Mouse (Mus musculus) intestine, embryonic 15.5 days (tissue): Measurements from ENCODE around the gene Ptprk. TPM values are rescaled to one million over a fixed set of nuclear protein-coding genes. Genes with fewer than 3 reads are reported as not detected.

Experiments used
- ATAC-seq: fragments of 200-750 bp; cut with Nextera tagmentation; 2 replicates; pipeline ENCODE4 v1.8.0; 2017; ENCODE audit warnings: moderate TSS enrichment, moderate library complexity
- H3K27ac ChIP-seq: fragments of 300-500 bp; sonication (generic); 2 replicates; pipeline ENCODE4 v1.5.1; 2015; ENCODE audit warnings: mild to moderate bottlenecking, inconsistent platforms
- H3K27me3 ChIP-seq: fragments of 300-500 bp; sonication (generic); replicated peaks from 2 replicates; pipeline ENCODE4 v1.6.1; 2015; ENCODE audit warnings: inconsistent platforms
- H3K36me3 ChIP-seq: fragments of 300-500 bp; sonication (generic); 2 replicates; pipeline ENCODE4 v1.6.1; 2015; ENCODE audit warnings: inconsistent platforms
- H3K4me1 ChIP-seq: fragments of 300-500 bp; sonication (generic); replicated peaks from 2 replicates; pipeline ENCODE4 v1.6.1; 2015; ENCODE audit warnings: inconsistent platforms
- H3K4me2 ChIP-seq: fragments of 300-500 bp; sonication (generic); replicated peaks from 2 replicates; pipeline ENCODE4 v1.6.1; 2015; ENCODE audit warnings: mild to moderate bottlenecking, inconsistent platforms
- H3K4me3 ChIP-seq: fragments of 300-500 bp; sonication (generic); replicated peaks from 2 replicates; pipeline ENCODE4 v1.5.1; 2015; ENCODE audit warnings: inconsistent platforms
- H3K9ac ChIP-seq: fragments of 300-500 bp; sonication (generic); 2 replicates; pipeline ENCODE4 v1.6.1; 2015; ENCODE audit warnings: inconsistent platforms
- H3K9me3 ChIP-seq: fragments of 300-500 bp; sonication (generic); 2 replicates; pipeline ENCODE4 v1.6.1; 2016; ENCODE audit warnings: inconsistent platforms
- WGBS: fragments of 180-500 bp; shearing (Covaris S2); methylation state at CpG from one replicate; pipeline ENCODE4 v1.1.7; 2015; 5-methylcytosine and 5-hydroxymethylcytosine counted together
- polyA plus RNA-seq: library from polyadenylated mRNA; unstranded; fragments of >200 nt; fragmentation: Nextera tagmentation; extraction: Ambion mirVana; gene quantifications from 2 replicates; pipeline ENCODE4 v1.2.1, GENCODE M21; 2015

The Ptprk gene
- polyA plus RNA-seq, 1 experiment from 2014 or later = 35.6 TPM

DNA sequence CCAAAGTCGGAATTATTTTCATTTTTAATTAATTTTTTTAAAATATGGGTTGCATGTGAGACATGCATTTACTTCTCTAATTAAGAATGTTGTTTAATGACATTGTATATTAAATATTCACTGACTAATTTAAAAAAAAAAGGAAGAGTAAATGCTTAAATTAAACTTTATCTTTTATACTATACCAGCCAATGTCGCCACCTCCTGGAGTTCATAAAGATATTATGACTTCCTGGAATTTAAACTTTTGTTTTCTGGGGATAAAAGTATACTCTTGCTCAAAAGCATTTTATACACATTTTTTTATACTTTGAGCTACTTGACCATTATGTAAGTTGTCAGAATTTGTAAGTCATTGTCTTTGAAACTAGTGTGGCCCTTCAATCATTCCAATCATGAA is 477.4 kb downstream of the Ptprk start:
- Histone ChIP-seq H3K4me3 (no peak overlapping the region), H3K4me1 (no peaks in the 10 kb centered on the region), H3K4me2 (no peak overlapping the region), H3K36me3 (no peaks in the 10 kb centered on the region), H3K9me3 (no peaks in the 10 kb centered on the region), H3K27ac (no peak overlapping the region), H3K27me3 (no peaks in the 10 kb centered on the region), H3K9ac (no peak overlapping the region)
- WGBS = 90% methylated on average over 2 of the region's 2 CpGs
- ATAC-seq = no peak

DNA sequence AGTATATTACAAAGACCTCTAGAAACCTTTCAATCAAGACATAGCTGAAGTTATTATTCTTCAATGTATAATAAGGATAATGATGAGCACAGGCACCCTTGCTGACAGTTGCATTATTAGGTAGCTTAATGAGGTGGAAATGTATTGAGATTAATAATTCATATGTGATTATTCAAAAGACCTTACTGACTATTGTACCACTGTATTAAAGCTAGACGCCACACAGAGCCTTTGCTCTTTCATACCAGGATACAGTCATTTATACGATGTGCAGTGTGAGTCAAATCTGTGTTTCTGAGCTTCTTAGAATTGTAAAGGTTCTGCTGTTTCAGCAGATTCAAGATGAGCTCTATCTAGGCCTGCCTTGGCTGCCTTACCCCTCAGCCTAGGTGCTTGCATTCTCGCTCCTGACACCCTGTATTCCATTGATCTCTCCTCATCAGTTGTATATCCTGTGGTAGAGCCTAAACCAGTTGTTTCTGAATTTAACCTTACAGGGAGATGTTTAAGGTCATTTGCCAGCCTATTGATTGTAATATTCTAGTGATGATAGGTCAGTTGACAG is 489.6 kb downstream of the Ptprk start:
- no peak for ATAC-seq
- Histone ChIP-seq H3K27me3 (no peaks in the 10 kb centered on the region), H3K9ac (no peak overlapping the region), H3K9me3 (no peaks in the 10 kb centered on the region), H3K4me2 (no peak overlapping the region), H3K4me3 (no peak overlapping the region), H3K27ac (no peak overlapping the region), H3K36me3 (no peaks in the 10 kb centered on the region), H3K4me1 (no peaks in the 10 kb centered on the region)
- 97% methylated on average over 3 of the region's 3 CpGs for WGBS

DNA sequence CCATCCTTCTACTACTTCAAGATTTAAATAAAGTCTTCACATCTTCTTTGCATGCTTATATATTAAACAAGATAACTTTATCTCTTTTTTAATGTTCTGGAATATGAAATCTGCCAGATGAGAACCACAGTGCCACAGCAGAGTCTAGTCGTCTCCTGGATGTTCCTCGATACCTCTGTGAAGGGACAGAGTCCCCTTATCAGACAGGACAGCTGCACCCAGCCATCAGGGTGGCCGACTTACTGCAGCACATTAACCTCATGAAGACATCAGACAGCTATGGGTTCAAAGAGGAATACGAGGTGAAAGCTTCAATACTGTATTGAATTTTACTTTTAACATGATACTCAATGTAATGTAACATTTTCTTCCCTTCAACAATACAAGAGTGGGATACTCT is 491.8 kb downstream of the Ptprk start:
- Histone ChIP-seq H3K9ac (no peak overlapping the region), H3K9me3 (no peaks in the 10 kb centered on the region), H3K27ac (no peak overlapping the region), H3K27me3 (no peaks in the 10 kb centered on the region), H3K4me2 (no peak overlapping the region), H3K4me1 (no peaks in the 10 kb centered on the region), H3K36me3 (no peaks in the 10 kb centered on the region), H3K4me3 (no peak overlapping the region)
- 83% methylated on average over 4 of the region's 4 CpGs for WGBS
- ATAC-seq = no peak

DNA sequence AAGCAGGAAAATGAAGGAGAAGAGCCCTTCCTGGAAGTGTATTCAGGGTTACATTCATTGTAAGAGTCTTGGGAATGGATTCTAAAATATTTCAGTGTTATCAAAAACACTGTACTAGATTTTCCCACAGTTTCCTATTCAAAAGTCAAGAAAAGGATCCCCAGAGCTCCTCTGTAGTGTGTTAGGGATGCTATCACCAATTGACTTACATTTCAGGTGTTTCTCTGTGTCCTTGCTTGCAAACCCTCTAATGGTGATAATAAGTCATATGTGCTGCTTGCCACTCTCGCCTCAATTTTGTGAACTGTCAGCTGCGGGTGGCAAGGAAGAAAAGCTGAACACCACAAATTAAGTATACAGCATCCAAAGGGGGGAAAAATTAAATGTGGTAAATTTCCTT is 492.2 kb downstream of the Ptprk start:
- no peaks in the 10 kb centered on the region for H3K36me3 ChIP-seq
- WGBS = 95% methylated on average over 2 of the region's 2 CpGs
- H3K27ac ChIP-seq = no peak overlapping the region
- no peak overlapping the region for H3K4me3 ChIP-seq
- no peak overlapping the region for H3K9ac ChIP-seq
- no peaks in the 10 kb centered on the region for H3K27me3 ChIP-seq
- H3K4me2 ChIP-seq = no peak overlapping the region
- H3K9me3 ChIP-seq = no peaks in the 10 kb centered on the region
- no peak for ATAC-seq
- H3K4me1 ChIP-seq = no peaks in the 10 kb centered on the region

DNA sequence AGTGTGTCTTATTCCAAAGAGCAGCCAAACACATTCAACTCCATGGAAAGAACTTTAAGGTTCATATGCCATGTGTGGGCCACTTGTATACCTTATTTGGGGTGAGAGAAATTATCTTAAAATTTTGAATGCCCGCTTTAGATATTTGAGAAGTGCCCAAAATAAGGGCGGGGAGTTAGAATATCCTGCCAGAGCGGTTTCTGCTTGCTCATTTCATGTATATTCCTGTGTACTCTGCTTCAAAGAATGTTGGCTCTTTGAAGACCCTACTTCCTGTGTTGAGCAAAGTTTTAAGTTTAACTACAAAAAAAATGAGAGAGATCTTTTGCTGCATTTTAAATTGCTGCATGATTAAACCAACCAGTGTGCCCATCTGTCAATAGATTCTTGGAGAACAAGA is 492.8 kb downstream of the Ptprk start:
- H3K27me3 ChIP-seq = no peaks in the 10 kb centered on the region
- no peak for ATAC-seq
- no peak overlapping the region for H3K27ac ChIP-seq
- no peak overlapping the region for H3K4me2 ChIP-seq
- H3K9ac ChIP-seq = no peak overlapping the region
- H3K36me3 ChIP-seq = no peaks in the 10 kb centered on the region
- WGBS = 96% methylated on average over 3 of the region's 3 CpGs
- no peaks in the 10 kb centered on the region for H3K9me3 ChIP-seq
- no peak overlapping the region for H3K4me3 ChIP-seq
- no peaks in the 10 kb centered on the region for H3K4me1 ChIP-seq

DNA sequence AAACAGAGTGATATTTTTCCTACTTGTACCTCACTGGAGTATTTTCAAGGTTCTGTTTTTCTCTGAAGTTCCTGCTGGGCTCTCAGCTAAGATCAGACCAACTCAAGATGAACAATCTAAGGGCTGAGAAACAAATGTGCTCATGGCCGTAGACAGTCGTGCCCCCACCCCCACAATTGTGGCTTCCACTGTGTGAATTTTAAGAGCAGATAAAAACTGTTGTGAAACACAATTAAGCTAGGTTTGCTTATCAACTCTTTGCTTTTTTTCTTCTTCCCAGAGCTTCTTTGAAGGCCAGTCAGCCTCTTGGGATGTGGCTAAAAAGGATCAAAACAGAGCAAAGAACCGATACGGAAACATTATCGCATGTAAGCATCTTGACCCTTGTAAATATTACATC is 493.4 kb downstream of the Ptprk start:
- 90% methylated on average over 5 of the region's 5 CpGs for WGBS
- no peaks in the 10 kb centered on the region for H3K36me3 ChIP-seq
- H3K27ac ChIP-seq = no peak overlapping the region
- no peak overlapping the region for H3K9ac ChIP-seq
- H3K9me3 ChIP-seq = no peaks in the 10 kb centered on the region
- ATAC-seq = no peak
- H3K27me3 ChIP-seq = no peaks in the 10 kb centered on the region
- H3K4me2 ChIP-seq = no peak overlapping the region
- H3K4me1 ChIP-seq = no peaks in the 10 kb centered on the region
- H3K4me3 ChIP-seq = no peak overlapping the region

DNA sequence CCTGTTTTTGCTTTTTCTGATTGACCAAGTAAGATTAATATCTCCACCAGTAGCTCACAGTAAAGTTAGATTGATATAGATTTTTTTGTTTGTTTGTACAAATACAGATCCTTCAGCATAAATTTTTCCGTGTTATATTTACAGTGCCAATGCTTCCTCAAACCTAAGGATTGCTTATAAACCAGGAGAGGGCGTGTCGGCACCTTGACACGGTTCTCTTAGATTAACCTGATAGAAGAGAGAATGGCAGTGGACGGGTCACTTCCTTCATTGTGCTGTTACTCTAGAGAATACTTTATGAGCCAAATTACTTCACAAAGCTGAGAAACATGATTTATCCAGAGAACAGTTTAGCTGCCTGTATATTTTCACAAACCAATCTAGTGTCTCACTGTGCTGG is 505.0 kb downstream of the Ptprk start:
- Histone ChIP-seq H3K36me3 (peaks cover 5% of the 10 kb centered on the region), H3K27ac (no peak overlapping the region), H3K9me3 (no peaks in the 10 kb centered on the region), H3K27me3 (no peaks in the 10 kb centered on the region), H3K4me3 (no peak overlapping the region), H3K9ac (no peak overlapping the region), H3K4me1 (no peaks in the 10 kb centered on the region), H3K4me2 (no peak overlapping the region)
- no peak for ATAC-seq
- WGBS = 68% methylated on average over 5 of the region's 5 CpGs

DNA sequence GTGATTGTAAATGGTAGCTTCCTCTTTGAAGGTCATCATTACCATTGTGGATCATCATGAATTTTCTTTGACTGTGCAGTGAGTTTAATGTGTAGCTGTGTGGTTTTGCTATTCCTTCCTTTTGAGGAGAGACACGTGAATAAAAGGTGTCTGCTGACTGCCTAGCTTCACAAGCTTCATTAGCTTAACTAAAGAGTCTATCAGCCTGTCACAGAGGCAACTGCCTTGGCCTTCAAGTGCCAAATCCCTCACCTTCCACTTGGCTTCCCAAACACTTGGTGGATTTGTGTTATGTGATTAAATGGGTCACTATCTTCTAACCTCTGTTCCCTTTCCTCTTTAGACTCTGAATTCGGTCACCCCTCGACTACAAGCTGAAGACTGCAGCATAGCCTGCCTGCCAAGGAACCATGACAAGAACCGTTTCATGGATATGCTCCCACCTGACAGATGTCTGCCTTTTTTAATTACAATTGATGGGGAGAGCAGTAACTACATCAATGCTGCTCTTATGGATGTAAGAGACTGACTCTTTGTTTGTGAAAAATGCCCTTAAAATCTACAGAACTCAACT is 512.0 kb downstream of the Ptprk start:
- Histone ChIP-seq H3K27ac (no peak overlapping the region), H3K36me3 (peaks cover 3% of the 10 kb centered on the region), H3K4me1 (no peaks in the 10 kb centered on the region), H3K9ac (no peak overlapping the region), H3K9me3 (no peaks in the 10 kb centered on the region), H3K27me3 (no peaks in the 10 kb centered on the region), H3K4me3 (no peak overlapping the region), H3K4me2 (no peak overlapping the region)
- ATAC-seq = no peak
- WGBS = 72% methylated on average over 4 of the region's 4 CpGs

DNA sequence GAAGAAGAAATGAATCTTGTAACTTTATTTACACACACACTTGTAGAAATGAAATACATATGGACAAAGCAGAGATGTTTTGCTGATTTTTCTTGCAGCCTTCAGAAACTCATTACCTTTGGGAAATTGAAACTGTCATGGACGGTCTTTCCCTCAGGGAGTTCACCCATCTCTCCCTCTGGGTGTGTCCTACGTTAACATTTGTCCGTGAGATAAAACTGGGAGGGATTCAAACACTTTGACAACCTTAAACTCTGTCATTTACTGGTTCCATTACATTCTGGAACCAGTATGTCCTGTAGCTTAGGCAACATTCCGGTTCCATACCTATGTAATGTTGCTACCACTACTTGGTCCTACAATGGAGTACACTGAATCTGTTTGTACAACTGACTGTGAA is 513.8 kb downstream of the Ptprk start:
- H3K4me2 ChIP-seq = no peak overlapping the region
- H3K36me3 ChIP-seq = no peaks in the 10 kb centered on the region
- H3K27ac ChIP-seq = no peak overlapping the region
- no peak overlapping the region for H3K4me3 ChIP-seq
- no peaks in the 10 kb centered on the region for H3K27me3 ChIP-seq
- no peak overlapping the region for H3K9ac ChIP-seq
- no peaks in the 10 kb centered on the region for H3K4me1 ChIP-seq
- no peak for ATAC-seq
- 90% methylated on average over 4 of the region's 4 CpGs for WGBS
- H3K9me3 ChIP-seq = no peaks in the 10 kb centered on the region

DNA sequence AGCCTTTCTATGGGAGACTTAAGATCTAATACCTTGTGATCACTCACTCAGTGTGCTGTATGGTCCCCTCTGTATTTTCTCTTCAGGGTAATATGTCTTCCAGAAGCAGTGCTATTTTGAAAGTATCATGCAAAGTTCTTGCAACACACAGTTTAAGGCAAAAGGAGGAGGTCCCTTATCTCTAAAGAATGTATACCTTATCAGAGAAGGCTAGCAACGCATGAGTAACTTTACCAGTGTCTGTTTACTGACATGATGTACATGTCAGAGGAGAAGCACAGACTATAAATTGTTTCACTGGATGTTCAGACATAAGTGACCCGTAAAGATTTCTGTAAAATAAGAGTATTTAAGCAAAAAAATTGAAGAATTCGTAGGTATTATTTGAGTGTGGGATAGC is 516.2 kb downstream of the Ptprk start:
- H3K9me3 ChIP-seq = no peaks in the 10 kb centered on the region
- no peak for ATAC-seq
- no peak overlapping the region for H3K4me3 ChIP-seq
- 76% methylated on average over 3 of the region's 3 CpGs for WGBS
- H3K9ac ChIP-seq = no peak overlapping the region
- H3K27ac ChIP-seq = no peak overlapping the region
- H3K4me1 ChIP-seq = no peaks in the 10 kb centered on the region
- no peak overlapping the region for H3K4me2 ChIP-seq
- H3K27me3 ChIP-seq = no peaks in the 10 kb centered on the region
- H3K36me3 ChIP-seq = no peaks in the 10 kb centered on the region

DNA sequence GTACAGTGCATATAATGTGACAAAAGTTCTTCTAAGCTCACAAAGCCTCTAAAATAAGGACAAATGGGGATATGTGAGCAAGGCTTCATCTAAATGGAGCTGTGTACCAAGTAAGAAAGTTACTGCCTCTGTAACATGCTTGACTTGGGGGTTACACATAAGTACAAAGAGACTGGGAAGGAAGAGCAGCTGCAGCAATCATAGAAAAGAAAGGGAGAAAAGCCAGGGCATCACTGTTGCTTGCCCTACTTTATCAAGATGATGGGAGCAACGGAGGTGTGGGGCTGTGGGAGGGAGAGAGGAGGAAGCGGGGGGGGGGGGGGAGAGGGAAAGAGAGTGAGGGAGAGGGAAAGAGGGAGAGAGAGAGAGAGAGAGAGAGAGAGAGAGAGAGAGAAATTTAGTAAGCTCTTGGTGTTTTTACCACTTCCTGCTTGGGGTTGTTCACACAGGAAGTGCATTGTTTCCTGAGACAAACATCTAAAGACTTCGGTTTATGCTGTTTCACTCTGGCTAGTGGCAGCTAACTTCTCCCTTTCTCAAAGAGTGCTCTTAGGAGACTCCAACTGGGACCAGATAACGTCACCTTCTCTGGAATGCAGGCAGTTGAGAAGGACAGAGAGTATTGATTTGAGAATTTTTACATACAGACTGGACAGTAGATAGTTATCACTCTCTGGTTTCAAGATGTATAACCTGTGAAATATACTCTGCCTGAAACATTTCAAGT is 519.1 kb downstream of the Ptprk start:
- Histone ChIP-seq H3K4me3 (no peak overlapping the region), H3K4me1 (no peaks in the 10 kb centered on the region), H3K27me3 (no peaks in the 10 kb centered on the region), H3K4me2 (no peak overlapping the region), H3K9ac (no peak overlapping the region), H3K27ac (no peak overlapping the region), H3K36me3 (no peaks in the 10 kb centered on the region), H3K9me3 (no peaks in the 10 kb centered on the region)
- 62% methylated on average over 4 of the region's 4 CpGs for WGBS
- ATAC-seq = no peak

DNA sequence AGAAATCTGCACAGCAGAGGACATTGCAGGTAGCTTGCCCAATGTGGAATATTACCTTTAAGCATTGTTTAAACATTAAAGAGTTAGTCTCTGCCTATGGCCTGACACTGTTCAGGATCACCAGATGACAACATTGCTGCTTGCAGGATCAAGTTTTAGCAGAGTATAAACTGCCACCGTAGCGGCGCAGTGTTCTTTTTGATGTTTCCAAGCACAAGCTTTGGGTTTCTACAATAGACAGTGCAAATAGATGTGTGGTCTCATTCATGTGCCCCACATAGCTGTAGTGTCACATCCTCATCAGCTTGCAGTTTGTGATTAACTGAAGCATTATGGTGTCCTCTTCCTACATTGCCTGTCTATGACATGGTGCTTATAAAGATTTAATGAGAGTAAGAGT is 522.3 kb downstream of the Ptprk start:
- 86% methylated on average over 3 of the region's 3 CpGs for WGBS
- H3K9me3 ChIP-seq = no peaks in the 10 kb centered on the region
- ATAC-seq = no peak

DNA sequence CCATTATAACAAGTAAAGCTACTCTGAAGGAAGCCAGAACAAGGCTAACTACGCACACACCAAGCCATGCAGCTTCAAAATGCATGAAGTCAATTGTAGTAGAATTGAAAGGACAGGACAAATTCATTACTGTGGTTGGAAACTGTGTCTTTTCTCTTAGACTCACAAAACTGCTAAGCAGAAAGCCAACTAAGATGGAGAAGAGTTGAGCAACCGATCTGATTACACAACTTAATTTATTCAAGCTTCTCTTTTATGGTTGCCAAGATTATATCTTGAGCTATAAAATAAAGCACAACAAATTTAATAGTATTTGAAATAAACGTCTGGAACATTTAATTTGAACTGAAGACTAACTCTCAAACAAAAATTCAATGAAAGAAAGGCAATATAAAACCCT is 534.5 kb downstream of the Ptprk start:
- no peak overlapping the region for H3K27ac ChIP-seq
- no peak for ATAC-seq
- no peaks in the 10 kb centered on the region for H3K36me3 ChIP-seq
- no peaks in the 10 kb centered on the region for H3K4me1 ChIP-seq
- H3K4me2 ChIP-seq = no peak overlapping the region
- H3K9ac ChIP-seq = no peak overlapping the region
- H3K4me3 ChIP-seq = no peak overlapping the region
- WGBS = 67% methylated on average over 3 of the region's 3 CpGs
- H3K27me3 ChIP-seq = no peaks in the 10 kb centered on the region
- H3K9me3 ChIP-seq = no peaks in the 10 kb centered on the region

More for the DNA sequence above, 522.3 kb downstream of the Ptprk start:
- H3K4me3 ChIP-seq = no peak overlapping the region
- H3K27ac ChIP-seq = no peak overlapping the region
- no peaks in the 10 kb centered on the region for H3K36me3 ChIP-seq
- H3K4me2 ChIP-seq = no peak overlapping the region
- H3K4me1 ChIP-seq = no peaks in the 10 kb centered on the region
- no peaks in the 10 kb centered on the region for H3K27me3 ChIP-seq
- H3K9ac ChIP-seq = no peak overlapping the region
